Mouse (Mus musculus): Measurements from ENCODE around the gene Tmod2.
"Not testable (repeated sequence)": the region's sequence is repeated elsewhere in the genome, so short reads cannot be mapped to it uniquely, and the experiment has no call there.

The Tmod2 gene

DNA sequence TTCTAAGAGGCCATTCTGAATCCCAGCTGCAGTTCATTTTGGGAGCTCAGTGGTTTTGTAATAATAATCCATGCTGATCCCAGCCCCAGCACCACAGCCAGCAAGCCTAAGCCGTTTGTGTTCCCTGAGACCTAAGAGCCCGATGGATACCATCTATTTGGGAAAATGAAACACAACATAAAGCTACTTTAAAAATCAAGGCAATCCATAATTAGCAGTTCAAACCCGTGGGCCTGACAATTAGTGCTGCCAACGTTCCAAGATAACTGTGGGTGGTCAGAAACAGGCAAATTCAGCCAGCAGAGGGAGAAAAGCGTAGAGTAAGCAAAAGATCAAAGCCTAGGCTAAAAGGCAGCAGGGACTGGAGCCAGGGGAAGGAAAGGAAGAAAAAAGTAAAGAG lies 59.8 kb downstream of the Tmod2 start:
- DNase-seq (ENCODE audit: low spot score in 2 of 2), result no peak

DNA sequence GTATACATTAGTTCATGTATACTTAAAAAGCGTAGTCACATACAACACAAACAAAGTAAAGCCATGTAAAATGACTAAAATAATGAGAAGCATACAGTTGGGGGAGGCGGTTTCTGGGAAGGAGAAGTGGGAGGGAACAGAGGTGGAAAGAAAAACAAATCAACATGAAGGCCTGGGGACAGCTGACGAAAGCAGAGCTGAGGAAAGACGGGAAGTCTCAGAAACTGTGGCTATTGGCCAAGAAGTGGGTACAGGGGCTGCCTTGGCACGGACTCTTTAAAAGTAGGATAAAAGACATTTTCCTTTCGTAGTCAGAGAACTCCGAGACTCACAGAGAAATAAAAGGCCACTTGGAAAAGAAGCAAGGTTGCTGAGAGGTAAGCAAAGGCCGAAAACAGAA lies 62.1 kb downstream of the Tmod2 start:
- DNase-seq (ENCODE audit: low spot score in 2 of 2), result no peak

DNA sequence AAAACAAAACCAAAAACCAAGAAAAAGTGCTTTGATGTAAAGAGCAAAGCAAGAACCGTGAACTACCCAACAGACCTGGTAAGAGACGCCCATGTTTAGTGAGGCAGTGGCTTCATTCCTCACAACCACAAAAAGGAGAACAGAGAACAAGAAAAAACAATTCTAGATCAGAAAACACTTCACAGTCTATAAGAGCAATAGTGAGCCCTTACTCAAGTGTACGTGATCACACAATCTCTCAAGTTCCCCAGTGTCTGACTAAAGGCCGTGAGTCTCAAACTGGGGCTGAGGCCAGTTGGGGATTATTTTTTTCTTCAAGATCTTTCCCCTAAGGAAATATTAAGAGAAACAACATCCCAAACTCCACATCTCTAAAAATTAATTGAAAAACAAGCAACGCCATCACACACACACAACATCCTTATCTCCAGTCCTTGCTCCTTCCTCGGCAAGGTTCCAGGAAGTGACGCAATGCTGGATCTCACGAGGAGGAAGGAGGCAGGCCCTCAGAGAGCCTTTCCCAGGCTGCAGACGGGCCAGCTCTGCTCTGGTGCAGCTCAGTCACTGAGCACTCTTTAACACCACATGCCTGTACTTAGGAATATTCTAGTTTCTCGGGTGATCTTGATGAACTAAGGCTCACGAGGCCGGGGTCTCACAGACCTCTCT lies 64.1 kb downstream of the Tmod2 start:
- DNase-seq (ENCODE audit: low spot score in 2 of 2), result peak; percentile 80 to 91

DNA sequence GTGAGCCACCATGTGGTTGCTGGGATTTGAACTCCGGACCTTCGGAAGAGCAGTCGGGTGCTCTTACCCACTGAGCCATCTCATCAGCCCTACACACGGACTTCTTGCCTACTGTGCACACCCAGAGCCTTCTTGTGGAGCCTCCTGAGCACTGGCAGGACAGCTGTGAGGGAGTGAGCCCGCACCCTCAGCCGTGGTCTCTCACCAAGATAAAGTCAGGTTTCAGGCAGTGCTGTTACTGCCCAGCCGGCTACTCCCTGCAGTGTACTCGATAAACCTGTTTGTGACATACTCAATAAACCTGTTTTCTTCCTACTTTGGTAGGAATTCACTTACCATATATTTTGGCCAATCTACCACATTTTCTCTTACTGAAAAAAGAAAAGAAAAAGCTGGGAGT lies 65.6 kb downstream of the Tmod2 start:
- DNase-seq (ENCODE audit: low spot score in 2 of 2), result no peak

DNA sequence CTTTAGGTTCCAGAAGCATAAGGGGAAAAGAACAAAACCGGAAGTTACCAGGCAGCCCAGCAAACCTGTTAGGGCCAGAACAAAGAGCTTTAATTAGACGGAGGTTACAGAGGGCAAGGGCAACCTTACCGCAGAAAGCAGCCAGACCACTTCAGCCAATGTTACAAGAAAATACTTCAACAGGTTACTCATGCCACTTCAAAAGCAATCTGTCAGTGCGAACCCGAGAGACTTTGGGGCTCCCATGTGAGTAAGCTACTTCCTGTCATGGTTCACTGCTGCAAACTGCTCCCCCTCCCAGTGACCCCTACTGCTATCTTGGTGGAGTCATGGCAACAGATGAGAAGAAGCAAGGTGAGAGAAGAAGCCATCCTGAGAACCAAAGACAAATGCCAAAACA lies 69.6 kb downstream of the Tmod2 start:
- peak; percentile 54 to 55 for DNase-seq (ENCODE audit: low spot score in 2 of 2)

DNA sequence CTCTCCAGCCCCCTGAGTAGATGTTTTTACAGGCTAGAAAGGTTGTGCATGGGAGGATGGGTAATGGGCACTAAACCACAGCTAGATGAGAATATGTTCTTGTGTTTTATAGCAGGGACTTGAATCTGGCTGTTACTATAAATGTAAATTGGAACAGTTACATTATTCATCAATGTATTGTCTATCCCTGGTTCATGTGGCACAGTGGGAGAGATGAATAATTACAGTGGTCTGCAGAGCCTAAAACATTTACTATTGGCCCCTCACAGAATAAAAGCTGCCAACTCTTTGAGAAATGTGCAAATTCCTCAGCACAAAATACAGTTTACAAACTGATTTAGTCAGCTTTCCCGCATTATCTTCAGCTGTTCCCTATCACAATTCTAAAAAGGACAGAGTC lies 74.7 kb downstream of the Tmod2 start:
- no peak for DNase-seq (ENCODE audit: low spot score in 2 of 2)

DNA sequence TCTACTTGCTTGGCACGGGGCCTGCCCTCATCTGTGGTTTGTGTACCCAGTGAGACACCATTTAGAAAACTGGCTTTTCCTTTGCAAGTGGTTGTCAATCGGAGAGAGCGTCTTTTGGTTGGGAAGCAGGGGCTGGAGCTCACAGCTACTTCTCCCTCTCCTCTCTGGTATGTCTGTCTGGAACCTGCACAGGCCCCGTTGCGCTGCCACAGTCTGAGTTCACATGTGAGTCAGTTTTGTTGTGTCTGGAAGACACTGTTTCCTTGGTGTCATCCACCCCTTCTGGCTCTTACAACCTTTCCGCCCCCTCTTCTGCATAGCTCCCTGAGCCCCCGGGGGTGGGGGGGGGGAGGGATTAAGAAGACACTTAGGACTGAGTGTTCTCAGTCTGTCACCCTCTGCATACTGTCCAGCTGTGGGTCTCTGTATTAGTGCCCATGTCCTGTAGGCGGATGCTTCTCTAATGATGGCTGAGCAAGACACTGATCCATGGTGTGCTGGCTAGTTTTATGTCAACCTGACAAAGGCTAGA lies 76.6 kb downstream of the Tmod2 start:
- no peak for DNase-seq (ENCODE audit: low spot score in 2 of 2)

DNA sequence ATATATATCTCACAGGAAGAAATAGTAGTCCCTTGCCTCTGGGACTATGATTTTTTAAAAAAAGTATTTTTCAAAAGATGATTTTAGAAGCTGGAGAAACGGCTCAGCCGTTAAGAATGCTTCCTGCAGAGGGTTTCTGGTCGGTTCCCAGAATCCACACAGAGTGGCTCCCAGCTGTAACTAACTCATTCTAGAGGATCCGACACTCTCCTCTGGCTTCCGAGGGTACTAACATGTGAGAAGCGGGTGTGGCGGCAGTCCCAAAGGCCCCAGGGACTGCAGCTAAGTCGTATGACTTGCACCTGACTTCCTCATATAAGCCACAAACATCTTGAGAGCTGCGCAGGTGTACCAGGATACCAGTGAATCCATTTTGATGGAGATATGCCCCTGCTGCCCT lies 78.1 kb downstream of the Tmod2 start:
- DNase-seq (ENCODE audit: low spot score in 2 of 2), result not testable (repeated sequence)

DNA sequence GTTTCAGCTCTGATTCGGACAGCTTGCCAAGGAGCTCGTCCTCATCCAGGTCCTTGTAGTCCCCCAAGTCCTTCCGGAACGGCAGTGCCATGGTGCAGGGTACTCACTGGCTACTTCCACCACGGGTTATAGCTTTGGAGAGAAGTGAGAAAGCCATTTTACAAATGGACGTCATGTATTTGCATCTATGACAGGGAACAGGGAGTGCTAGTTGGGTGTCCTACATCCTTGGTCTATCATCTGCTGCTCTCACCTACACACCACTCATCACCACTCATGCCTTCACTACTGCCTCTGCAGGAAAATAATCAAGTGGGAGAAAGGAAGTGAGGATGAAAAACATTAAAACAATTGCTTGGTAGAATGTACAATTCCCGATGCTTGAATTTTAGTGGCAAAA lies 78.7 kb downstream of the Tmod2 start:
- no peak for DNase-seq (ENCODE audit: low spot score in 2 of 2)

DNA sequence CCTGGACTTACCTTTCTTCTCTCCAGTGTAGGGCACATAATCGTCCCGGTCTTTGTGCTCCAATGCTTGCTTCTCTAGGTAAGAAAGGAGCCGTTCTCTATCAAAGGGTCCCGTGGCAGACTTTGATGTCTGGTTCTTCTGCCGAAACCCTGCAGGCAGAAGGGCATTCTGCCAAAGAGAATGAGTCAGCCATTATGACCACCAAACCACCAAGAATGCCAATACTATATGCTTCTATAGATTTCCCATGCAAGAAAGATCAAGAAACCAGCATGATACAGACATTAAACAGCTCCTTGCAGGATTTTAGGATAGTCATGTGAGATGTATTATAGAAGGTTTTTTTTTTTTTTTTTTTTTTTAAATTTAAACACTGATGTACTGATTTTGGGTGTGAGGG lies 81.8 kb downstream of the Tmod2 start:
- DNase-seq (ENCODE audit: low spot score in 2 of 2), result no peak

DNA sequence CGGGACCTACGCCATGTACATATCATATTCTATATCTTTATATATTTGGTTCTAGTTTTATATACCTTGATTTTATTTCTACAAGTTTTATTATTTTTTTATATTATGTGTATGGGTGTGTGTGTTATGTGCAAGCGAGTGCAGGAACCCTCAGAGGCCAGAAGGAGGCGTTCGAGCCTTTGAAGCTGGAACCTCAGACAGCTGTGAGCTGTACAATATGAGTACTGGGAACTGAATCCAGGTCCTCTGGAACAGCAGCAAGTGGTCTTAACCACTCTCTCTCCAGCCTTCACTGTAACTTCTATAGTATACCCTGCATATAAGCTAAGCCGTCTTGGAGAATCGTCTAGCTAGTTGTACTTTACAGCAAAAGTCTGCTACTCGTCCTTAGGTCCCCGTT lies 83.0 kb downstream of the Tmod2 start:
- no peak for DNase-seq (ENCODE audit: low spot score in 2 of 2)

DNA sequence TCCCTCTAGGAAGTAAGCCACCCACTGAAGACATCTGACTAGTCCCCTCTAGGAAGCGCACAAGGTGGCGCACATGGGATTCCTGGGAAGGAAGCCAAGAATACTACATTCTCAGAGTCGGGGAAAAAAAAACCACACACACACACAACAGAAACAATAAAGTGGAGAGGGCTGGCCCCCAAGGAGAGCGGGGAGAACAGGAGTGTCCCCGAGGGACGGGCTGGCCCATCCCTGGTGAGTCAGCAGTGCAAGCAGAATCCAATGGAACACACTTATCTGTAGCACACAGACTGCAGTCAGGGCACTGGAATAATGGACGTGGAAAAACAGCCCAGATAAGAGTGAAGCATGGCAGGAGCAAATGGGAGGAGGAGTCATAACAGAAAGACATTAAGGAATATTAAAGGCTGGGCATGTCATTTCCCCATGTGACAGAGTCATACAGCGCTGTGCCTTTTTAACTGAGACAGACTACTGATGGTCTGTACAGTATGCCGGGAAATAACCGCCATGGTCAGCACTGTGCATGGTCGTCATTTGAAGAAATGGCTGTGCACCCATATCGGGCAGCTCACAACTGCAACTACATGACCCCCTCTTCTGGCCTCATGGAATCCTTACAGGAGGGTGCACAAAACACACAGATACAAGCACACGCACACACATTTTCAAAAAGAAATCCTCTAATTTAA lies 83.6 kb downstream of the Tmod2 start:
- peak in 1 of 2 experiments; percentile 28 for DNase-seq (ENCODE audit: low spot score in 2 of 2)

DNA sequence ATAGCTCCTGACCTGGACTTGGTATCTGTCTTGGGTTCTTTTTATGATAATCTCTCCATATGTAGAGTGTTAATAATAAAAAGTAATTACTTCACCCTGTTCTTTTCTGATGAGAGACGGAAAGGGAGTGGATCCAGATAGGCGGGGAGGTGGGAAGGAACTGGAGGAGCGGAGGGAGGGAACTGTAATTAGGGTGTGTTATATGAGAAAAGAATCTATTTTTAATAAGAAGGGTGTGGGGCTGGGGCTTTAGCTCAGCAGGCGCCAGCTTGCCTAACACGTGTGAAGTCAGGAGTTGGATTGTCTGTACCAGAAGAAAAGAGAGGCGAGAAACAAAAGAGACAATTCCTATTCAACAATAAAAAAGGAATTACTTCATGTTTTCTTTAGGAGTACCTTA lies 87.5 kb downstream of the Tmod2 start:
- DNase-seq (ENCODE audit: low spot score in 2 of 2), result peak in 1 of 2 experiments; percentile 22

DNA sequence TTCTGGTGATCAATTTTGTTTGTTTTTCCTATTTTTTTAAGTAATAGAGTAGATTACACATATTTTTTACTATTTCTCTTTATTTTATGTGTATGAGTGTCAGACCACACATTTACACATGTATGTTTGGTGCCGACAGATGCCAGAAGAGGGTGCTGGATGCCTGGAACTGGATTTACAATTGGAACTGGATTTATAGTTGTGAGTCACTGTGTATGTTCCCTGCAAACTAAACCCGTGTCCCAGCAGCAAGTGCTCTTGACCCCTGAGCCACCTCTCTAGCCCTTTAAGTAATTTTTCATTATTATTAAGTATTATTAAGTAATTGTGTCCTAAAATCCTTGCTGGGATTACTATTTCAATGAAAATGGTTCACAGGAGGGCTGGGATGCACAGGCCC lies 88.9 kb downstream of the Tmod2 start:
- DNase-seq (ENCODE audit: low spot score in 2 of 2), result no peak

DNA sequence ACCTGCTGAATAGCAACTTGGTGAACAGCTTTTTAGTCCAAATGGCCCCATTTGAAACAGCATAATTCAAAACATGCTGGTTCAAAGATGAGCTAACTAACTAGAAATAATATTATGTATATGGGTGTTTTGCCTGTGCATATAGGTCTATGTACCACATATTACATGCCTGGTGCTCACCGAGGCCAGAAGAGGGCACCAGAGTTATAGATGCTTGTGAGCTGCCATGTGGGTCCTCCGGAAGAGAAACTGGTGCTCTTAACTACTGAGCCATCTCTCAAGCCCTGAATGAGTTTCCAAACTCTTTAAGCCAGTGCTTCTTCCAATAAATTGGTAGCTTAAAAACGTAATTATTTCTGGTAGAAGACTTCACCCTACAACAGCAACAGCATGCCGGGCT lies 89.3 kb downstream of the Tmod2 start:
- DNase-seq (ENCODE audit: low spot score in 2 of 2), result peak in 1 of 2 experiments; percentile 62

DNA sequence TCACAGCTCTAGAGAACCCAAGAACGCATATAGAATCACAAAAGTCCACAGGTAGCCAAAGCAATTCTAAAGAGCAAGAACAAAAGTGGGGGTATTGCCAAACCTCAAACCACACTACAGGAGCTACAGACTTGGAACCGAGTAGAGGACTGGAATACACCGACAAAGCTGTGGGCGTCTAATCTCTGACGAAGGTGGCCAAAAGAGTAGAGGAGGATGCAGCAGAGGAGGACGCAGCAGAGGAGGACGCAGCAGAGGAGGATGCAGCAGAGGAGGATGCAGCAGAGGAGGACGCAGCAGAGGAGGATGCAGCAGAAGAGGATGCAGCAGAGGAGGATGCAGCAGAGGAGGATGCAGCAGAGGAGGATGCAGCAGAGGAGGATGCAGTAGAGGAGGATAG lies 90.2 kb downstream of the Tmod2 start:
- no peak for DNase-seq (ENCODE audit: low spot score in 2 of 2)

DNA sequence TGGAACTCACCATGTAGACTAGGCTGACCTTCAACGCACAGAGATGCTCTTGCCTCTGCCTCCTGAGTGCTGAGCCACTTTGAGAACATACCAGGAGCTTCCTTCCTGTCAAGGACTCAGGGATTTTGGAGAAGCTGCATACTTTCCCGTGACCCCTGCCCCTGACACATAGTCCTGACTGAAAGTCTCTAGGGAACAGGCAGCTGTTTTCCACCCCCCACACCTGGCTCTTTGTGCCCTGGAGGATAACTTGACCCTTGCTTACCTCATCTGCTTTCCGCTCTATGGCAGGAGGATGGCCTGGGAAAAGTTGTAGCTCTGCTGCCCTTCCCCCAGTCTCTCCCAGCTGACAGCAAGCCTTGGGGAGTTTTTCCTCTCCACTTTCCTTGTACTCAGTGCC lies 93.4 kb downstream of the Tmod2 start:
- no peak for DNase-seq (ENCODE audit: low spot score in 2 of 2)

All from urinary bladder, postnatal 36 days (tissue).